Mouse (Mus musculus) kidney, adult 2 months (tissue): ENCODE results near the gene Trmo.

Source experiments
- CTCF ChIP-seq: fragments of 200-500 bp; conservative IDR thresholded peaks from 2 replicates; pipeline ENCODE4 v1.5.1; 2011; ENCODE audit warnings: low read depth, mild to moderate bottlenecking, control low read depth, low read length, moderate library complexity, mixed read lengths; ENCODE audit not compliant: insufficient read depth, insufficient read length
- POLR2A ChIP-seq: fragments of 200-500 bp; IDR thresholded peaks from one replicate; pipeline ENCODE4 v1.6.1; 2011; ENCODE audit warnings: low read depth, low read length, control low read depth

DNA sequence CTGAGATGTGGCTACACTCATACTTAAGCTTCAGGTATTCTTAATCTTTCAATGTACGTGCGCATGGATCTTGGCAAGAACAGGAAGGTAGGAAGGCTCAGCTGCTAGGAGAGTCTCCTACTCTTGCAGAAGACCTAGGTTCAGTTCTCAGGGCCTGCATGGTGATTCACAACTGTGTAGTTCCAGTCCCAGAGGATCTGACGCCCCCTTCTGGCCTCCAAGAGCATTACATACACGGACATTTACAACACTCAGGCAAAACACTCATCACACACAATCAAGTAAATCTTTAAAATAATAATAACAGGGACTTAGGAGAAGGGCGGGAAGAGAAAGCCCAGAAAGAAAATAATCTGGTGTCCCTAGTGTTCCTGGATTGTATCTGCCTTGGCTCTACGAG is 14.8 kb downstream of the Trmo start:
- TF ChIP-seq CTCF (peak; percentile 46; the same call in 1 of the 2 replicates), POLR2A (no peak)
